Mouse (Mus musculus): Measurements from ENCODE around the gene Spcs1.

Spcs1 gene

DNA sequence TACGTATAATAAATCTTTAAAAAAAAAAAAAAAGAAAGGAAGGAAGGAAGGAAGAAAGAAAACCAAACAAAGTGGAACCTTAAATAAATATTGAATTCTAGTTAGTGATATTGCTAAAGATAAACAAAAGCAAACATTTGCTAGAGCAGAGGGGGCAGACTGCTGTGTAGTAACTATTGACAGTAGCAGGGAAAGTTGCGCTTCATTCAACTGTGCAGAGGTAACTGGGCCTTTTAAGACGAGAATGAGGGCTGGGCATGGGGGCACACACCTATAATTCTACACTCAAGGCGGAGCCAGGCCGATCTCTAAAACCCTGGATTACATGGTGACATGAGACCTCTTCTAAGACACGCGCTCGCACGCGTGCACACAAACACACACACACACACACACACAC is 51.5 kb downstream of the Spcs1 start:
- no peak for DNase-seq (ENCODE audit: low read depth, low spot score)

Data from ES-CJ7 (cell line).